Mouse (Mus musculus): ENCODE results near the gene Arl2bp.

DNA sequence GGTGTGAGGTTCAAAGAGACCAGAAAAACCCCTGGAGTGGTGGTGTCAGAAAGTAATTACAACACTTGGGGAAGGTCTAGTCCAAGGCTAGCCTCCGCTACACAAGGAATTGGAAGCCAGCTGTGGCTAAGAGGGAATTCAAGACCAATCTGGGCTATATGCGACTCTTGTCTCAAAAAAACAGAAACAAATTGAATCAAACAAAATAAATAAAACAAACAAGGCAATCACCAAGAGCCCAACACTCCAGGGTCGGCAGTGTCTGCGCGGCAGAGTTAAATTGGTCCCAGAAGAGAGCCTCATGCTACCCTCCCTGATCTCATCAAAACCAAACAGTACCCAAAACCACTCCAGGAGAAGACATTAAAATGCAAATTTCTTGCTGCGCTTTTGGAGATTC, 28.3 kb downstream of the Arl2bp start:
- TF ChIP-seq POLR2A (IDR thresholded peaks at IDR 0.05; ENCODE audit: borderline replicate concordance, insufficient read depth, low read length) (no peak), CTCF (IDR thresholded peaks at IDR 0.05; ENCODE audit: borderline replicate concordance, insufficient read depth, low read depth, low read length) (no peak)
